Mouse (Mus musculus) fibroblast of lung, adult 2 months (primary cell): ENCODE data around the gene Gm21988.

Experiments used
- DNase-seq: peaks from one replicate; pipeline ENCODE4 v3.0.0-alpha.2; 2011; ENCODE audit warnings: low read depth

The Gm21988 gene

GRCm38 (mm10) chr11:70239541-70240279 lies at the start of gene Gm21988, which contains the start of gene Rnasek:
TSS of gene Gm21988 (minus strand) at chr11:70239830.
TSS of gene Rnasek (minus strand) at chr11:70239842.
- no peak for DNase-seq

- DNase-seq: no peak
These were observed 49.6 kb upstream of the Gm21988 start for GRCm38 (mm10) chr11:70289236-70289635.

DNA sequence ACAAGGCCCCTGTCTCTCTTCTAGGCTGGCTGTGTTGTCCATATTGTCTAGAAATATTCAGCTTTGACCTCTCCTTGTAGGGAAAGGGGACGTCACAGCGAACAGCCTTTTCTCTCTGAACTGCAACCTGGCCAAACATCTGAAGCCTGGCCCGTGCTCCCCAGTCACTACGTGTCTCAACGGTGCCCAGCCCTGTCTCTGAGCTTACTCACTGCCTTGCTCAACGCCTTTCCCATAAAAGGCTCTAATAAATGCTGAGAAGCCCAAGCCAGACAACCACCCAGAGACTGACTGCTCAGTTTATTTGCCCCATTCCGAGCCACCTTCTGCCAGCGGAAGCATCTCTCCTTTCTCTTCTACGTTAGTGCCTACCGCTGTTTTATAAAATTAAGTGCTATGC lies 48.5 kb upstream of the Gm21988 start:
- peak; percentile 28 for DNase-seq

GRCm38 (mm10) chr11:70285686-70286085 lies 46.1 kb upstream of the Gm21988 start:
- no peak for DNase-seq

GRCm38 (mm10) chr11:70284757-70285156 lies 45.1 kb upstream of the Gm21988 start:
- peak; percentile 22 for DNase-seq

DNA sequence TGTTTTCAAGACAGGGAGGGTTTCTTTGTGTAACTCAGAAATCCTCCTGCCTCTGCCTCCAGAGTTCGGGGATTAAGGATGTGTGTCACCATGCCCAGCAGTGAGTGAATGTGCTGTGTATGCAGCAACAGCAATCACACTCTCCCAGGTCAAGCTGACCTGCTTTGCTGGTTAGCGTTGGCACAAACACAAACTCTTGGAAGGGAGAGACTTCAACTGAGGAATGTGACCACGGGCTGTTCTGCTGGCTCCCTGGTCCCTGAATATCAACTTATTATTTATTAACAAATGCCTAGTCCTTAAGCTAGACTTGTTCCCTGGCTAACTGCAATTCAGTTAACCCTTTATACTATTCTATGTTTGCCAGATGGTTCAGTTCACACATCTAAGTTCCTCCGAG lies 44.0 kb upstream of the Gm21988 start:
- no peak for DNase-seq

DNA sequence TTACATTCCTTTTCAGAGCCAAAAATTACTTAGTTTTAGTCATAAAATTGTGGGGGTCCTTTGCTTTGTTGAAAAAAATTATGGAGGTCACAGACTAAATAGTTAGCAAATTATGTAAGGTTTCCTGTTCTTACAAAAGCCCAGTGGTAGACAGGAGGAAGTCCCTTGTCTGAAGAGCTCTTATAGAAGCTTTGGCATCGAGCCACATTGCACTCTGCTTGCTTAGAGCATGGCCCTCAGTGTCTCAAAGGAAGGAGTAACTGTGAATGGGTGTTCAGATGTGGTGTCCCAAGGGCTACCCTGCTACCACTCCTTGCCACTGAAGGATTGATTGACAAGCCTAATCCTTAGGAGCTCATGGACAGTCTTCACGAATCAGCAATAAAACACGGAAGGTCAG lies 40.8 kb upstream of the Gm21988 start:
- no peak for DNase-seq

- DNase-seq: no peak
These were observed 39.3 kb upstream of the Gm21988 start for GRCm38 (mm10) chr11:70278961-70279360.

DNA sequence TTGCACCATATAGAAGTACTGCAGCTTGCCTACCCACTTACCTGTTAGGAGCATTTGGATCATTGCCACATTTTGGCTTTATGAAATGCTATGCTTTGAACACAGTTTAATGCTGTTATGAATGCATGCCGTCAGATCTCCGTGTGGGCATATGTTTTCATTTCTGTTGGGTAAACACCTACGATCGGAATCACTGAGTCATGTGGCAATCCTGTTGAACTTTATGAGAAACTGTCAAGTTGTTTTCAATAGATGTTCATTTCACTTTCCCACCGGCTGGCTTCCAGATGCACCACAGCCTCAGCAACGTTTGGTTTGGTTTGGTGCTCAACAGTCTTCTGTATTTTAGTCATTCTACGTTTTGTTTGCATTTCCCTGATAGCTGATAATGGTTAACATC lies 32.0 kb upstream of the Gm21988 start:
- DNase-seq: no peak

DNA sequence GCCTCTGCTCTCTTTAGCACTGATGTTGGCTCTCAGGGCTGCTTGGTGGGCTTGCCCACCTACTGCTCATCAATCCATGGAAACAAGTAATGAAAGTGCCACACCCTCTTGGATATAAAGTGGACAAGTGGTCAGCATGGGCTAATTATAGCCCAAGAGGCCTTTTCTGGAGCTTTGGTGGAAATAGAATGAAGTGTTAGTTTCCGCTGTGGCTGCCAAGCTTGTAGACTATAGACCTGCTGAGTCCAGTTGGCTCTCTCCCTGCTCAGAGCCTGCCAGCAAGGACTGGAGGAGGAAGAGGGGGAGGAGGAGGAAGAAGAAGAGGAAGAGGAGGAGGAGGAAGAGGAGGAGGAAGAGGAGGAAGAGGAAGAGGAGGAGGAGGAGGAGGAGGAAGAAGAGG lies 26.8 kb upstream of the Gm21988 start:
- no peak for DNase-seq

GRCm38 (mm10) chr11:70265819-70266218 lies 26.2 kb upstream of the Gm21988 start:
- no peak for DNase-seq

- DNase-seq: no peak
These were observed 25.6 kb upstream of the Gm21988 start for GRCm38 (mm10) chr11:70265252-70265651.

DNA sequence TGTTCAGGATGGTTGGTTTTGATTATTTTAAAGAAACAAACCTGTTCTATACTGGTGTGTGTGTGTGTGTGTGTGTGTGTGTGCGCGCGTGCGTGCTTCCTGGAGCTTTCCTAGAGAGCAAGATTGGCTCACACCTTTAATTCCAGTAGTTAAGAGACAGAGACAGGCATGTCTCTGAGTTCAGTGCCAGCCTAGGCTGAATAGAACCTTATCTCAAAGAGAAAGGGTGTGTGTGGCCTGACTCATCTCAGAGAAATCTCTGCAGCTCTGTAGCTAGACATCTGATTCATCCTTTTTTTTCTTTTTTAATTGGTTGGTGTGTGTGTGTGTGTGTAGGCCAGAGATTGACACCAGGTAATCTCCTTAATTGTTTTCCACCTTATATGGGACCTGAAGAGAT lies 19.4 kb upstream of the Gm21988 start:
- no peak for DNase-seq

DNA sequence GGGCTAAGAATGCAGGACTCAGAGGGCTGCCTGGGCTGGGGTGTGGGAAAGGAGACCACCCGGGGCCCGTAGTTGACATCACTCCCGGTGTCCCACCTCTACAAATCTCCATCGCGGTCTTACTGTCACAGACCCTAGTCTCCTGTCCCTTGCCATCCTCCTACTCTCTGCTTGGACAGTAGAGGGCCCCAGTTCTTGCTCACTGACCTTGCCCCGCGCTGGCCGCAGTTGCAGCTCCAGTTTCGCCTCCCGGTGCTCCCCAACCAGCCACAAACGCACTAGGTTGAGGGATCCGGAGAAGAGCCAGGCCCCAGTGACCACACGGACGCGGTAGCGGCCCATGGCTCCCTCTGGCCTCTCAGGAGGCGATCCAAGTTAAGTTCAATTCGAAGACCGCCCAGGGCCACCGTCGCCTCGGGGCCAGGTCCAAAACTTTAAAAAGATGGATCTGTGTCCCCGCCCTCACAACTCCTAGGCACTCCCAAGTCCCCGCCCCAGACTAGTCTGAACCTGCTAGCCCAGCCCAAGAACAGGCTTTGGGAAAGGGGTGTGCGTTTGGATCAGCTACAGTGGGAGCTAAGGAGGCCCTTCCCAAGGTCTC lies 15.4 kb upstream of the Gm21988 start, which contains the start of gene Alox12:
Alox12 (minus strand) TSS at position 423 of the 601 bp plus-strand sequence.
- DNase-seq: no peak

DNA sequence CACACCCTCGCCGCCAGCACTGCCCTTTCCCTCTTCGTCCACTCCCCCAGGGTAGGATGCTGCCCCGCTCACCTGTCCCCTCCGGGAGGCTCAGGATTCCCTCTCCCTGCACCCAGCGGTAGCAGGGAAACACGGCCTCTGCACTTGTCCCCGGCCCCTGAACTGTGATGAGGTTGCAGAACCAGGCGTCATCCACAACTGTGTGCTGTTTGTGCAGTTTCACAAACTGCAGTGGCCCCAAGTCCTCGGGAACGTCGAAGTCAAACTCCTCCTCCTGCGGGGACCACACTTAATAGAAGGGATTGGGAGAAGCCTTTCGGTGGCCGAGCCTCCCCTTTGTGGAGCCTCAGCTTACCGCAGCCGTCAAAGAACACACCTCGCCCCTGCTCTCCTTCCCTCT lies 14.7 kb upstream of the Gm21988 start:
- DNase-seq: no peak

GRCm38 (mm10) chr11:70251853-70252252 lies 12.2 kb upstream of the Gm21988 start:
- no peak for DNase-seq

- DNase-seq: no peak
These were observed 10.5 kb upstream of the Gm21988 start for GRCm38 (mm10) chr11:70250150-70250549.

DNA sequence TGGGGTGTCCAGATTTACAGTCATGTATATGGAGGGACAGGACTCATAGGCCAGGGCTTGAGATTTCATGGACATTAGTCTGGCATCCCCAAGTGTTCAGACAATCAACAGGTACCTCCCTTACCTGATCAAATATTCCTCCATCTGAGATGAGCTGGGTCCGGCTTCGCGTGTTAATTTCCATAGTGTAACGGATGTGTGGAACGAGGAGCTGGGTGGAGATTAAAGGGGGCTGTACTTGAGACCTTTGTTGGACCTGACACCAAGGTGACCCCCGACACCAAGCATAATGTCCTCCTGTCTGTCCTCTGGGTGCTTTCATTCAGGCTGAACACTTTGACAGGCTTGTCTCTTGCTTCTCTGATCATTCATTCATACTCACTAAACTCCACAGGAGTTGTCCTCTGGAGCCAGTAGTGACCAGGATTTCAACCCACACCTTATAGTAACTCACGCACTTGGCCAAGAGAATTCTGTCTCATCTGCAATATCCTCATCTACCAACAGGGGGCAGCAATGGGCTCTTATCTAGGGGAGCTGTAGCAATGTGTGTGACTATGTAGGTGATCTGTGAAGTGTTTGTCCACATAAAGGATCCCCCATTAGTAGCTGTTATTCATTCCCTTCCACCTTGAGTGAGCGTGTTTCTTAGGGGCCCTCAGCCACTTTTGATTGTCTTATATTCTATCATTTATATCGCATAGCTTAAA lies 7.7 kb upstream of the Gm21988 start:
- no peak for DNase-seq

DNA sequence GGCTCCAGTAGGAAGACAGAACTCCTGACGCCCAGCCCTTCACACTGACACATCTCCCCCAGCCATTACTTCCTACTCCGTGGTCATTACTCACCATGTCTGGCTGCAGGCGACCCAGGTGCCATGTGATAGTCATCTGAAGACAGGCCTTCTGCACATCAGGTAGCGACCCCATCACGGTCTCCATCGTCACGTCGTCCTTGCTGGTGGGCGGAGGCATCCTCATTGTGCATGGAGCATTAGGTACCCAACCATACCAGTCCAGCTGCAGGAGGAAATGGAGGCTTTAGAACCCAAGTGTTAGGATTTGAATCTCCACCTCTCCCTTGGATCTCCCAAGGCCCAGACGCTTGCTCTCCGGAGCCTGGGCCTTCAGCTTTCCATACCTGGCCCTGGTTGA lies 3.0 kb upstream of the Gm21988 start:
- DNase-seq: no peak

GRCm38 (mm10) chr11:70238591-70239440 lies 814 bp downstream of the Gm21988 start:
- DNase-seq: no peak

DNA sequence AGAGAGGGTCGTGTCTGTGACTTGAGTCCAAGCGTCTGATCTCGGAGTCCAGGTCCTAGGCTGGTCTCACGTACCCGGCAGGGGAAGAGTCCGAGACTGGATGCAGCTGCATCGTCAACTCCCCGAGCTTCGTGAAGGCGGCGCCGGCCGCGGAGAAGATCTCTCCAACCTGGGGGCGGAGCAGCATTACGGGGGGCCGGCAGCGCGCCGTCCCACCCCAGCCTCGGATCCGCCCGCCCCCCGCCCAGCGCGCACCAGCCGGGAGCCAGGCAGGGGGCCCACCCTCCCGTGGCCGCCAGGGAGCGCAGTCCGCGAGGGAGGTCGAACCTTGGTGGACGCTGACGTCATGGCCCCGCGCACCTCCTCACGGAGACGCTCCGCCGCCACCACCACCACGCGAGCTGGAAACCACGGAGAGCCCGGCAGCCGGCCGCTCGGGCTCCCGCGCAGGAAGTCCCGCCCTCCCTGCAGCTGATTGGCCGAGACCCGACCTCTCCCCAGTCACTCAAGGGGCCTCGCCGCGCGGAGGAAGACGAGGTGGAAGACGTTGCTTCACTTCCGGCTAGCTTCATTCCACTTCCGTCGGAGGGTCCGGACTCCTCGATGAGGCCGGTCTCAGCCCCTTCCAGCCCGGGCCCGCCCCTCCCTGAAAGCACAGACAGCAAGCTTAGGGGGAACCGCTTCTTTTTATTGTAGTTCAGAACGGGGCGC lies 2.0 kb downstream of the Gm21988 start, which contains the start of gene 0610010K14Rik:
0610010K14Rik (minus strand) TSS at position 458 of the 711 bp plus-strand sequence.
- peak; percentile 79 for DNase-seq
